Mouse (Mus musculus) CD4-positive, CD25-positive, alpha-beta regulatory T cell, adult 4 months (primary cell): ENCODE data around the gene Nfs1. TPM values are rescaled to one million over a fixed set of nuclear protein-coding genes. Genes with fewer than 3 reads are reported as not detected.

Experiments used
- polyA plus RNA-seq, 2 experiments: library from polyadenylated mRNA; unstranded; fragments of 100-300 nt; shearing (Covaris generic); gene quantifications; one replicate each; pipeline ENCODE4 v1.2.1; 2017

The Nfs1 gene
- polyA plus RNA-seq, 2 experiments from 2014 or later, result 40.2 to 47.6 TPM

Other genes with a start within 250 kb of the Nfs1 start
- gene Uqcc1, start 213.9 kb downstream of the Nfs1 start, polyA plus RNA-seq, result 10 to 100 TPM; 43.5 to 57.6 TPM
- not detected for gene Gm15557, start 203.5 kb downstream of the Nfs1 start, polyA plus RNA-seq
- gene Gdf5, start 198.8 kb downstream of the Nfs1 start, polyA plus RNA-seq, result not detected
- 10 to 100 TPM; 34.0 to 50.2 TPM for gene Cep250, start 187.7 kb downstream of the Nfs1 start, polyA plus RNA-seq
- gene 6430550D23Rik, start 136.2 kb downstream of the Nfs1 start, polyA plus RNA-seq, result 1 to 10 TPM; 1.1 to 4.9 TPM
- gene Ergic3, start 136.1 kb downstream of the Nfs1 start, polyA plus RNA-seq, result 100 to 1,000 TPM; 131 to 182 TPM
- gene Fer1l4, start 91.2 kb downstream of the Nfs1 start, polyA plus RNA-seq, result not detected
- gene Spag4, start 79.0 kb downstream of the Nfs1 start, polyA plus RNA-seq, result under 1 TPM in 1 of 2 experiments, not detected in 1; 0.15 TPM
- 10 to 100 TPM; 48.0 to 57.8 TPM for gene Cpne1, start 32.2 kb downstream of the Nfs1 start, polyA plus RNA-seq
- 10 to 100 TPM; 15.6 to 19.2 TPM for gene Rbm12, start 32.2 kb downstream of the Nfs1 start, polyA plus RNA-seq
- 1 to 10 TPM; 7.7 to 8.0 TPM for gene Gm28036, start 17.1 kb downstream of the Nfs1 start, polyA plus RNA-seq
- 100 to 1,000 TPM; 109 to 134 TPM for gene Romo1, start 147 bp downstream of the Nfs1 start, polyA plus RNA-seq
- gene Rbm39, start 36.1 kb upstream of the Nfs1 start, polyA plus RNA-seq, result 100 to 1,000 TPM; 592 to 714 TPM
- 10 to 100 TPM; 70.0 to 87.9 TPM for gene Phf20, start 52.3 kb upstream of the Nfs1 start, polyA plus RNA-seq
- gene Cnbd2, start 168.1 kb upstream of the Nfs1 start, polyA plus RNA-seq, result 1 to 10 TPM; 6.3 to 8.8 TPM
- 1 to 10 TPM; 1.6 to 2.7 TPM for gene Scand1, start 168.5 kb upstream of the Nfs1 start, polyA plus RNA-seq